Mouse (Mus musculus): ENCODE results near the gene Snrnp70.

GRCm38 (mm10) chr7:45395129-45395541, 407 bp downstream of the Snrnp70 start:
- TF ChIP-seq CTCF (IDR thresholded peaks at IDR 0.05; ENCODE audit: low read depth, low read length) (no peak), POLR2A (IDR thresholded peaks at IDR 0.05; ENCODE audit: extremely low read depth, insufficient read depth, low read length) (no peak)
